Mouse (Mus musculus): ENCODE results near the gene Exoc6. TPM values are rescaled to one million over a fixed set of nuclear protein-coding genes. Genes with fewer than 3 reads are reported as not detected.

The Exoc6 gene
- polyA plus RNA-seq, 1 experiment from 2014 or later: 23.3 TPM

- H3K4me3 ChIP-seq (ENCODE audit: low read depth, low read length): peak overlapping the region; percentile 29
- no peaks in the 10 kb centered on the region for H3K4me1 ChIP-seq (replicated peaks; ENCODE audit: control insufficient read depth, insufficient read depth, low read length)
- peak overlapping the region; percentile 49 for H3K4me2 ChIP-seq (replicated peaks; ENCODE audit: low read depth)
- H3K27ac ChIP-seq (ENCODE audit: low read depth, low read length): no peak overlapping the region
- H3K9ac ChIP-seq (ENCODE audit: low read depth, low read length): no peak overlapping the region
- H3K9me3 ChIP-seq (ENCODE audit: control insufficient read depth): no peaks in the 10 kb centered on the region
- no peak for ATAC-seq
- WGBS: 7% methylated on average over 22 of the region's 22 CpGs
- H3K27me3 ChIP-seq (replicated peaks; ENCODE audit: control insufficient read depth, insufficient read depth, low read length): peaks cover 89% of the 10 kb centered on the region
- no peak for TF ChIP-seq CTCF (IDR thresholded peaks at IDR 0.05; ENCODE audit: low read depth)
- no peaks in the 10 kb centered on the region for H3K36me3 ChIP-seq (ENCODE audit: control insufficient read depth, insufficient read depth)
Measured at GRCm38 (mm10) chr19:37696603-37697334, 146.6 kb downstream of the Exoc6 start.

DNA sequence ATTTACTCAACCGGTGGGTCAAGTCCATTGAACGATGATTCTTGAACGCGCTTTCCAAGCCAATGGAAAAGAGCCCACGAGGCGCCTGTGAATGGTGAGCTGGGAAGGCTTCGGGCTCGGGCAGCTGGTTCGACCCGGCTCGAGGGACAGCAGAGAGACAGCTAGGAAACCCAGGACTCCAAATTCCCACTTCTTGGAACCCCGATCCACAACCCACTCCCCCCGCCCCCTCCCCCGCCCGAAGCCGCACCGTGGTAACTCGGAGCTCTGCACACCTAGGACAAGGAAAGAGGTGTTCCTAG is 147.1 kb downstream of the Exoc6 start:
- H3K9ac ChIP-seq (ENCODE audit: low read depth, low read length): no peak overlapping the region
- 1% methylated on average over 18 of the region's 18 CpGs for WGBS

DNA sequence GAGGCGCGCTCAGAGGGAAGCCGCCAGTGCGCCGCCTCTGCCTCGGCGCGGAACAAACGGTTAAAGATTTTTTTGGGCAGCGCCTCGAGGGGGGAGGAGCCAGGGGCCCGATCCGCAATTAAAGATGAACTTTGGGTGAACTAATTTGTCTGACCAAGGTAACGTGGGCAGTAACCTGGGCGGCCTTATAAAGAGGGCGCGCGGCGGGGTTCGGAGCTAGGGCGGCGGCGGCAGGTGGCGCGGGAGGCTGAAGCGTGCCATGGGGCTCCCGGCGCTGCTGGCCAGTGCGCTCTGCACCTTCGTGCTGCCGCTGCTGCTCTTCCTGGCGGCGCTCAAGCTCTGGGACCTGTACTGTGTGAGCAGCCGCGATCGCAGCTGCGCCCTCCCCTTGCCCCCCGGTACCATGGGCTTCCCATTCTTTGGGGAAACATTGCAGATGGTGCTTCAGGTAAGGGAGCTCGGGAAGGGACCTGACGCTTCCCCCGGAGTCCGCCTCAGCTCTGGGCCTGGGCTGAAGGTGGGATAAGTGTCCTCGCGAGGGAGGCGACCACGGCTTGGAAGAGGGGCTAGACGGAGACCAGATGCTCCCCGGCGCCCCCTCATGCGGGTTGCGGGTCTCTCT is 147.5 kb downstream of the Exoc6 start, which contains the start of gene Cyp26a1:
TSS of gene Cyp26a1 (plus strand) at position 148 of the 622 bp plus-strand sequence.
- Histone ChIP-seq H3K27me3 (replicated peaks; ENCODE audit: control insufficient read depth, insufficient read depth, low read length) (peaks cover 82% of the 10 kb centered on the region), H3K4me2 (replicated peaks; ENCODE audit: low read depth) (peak within 1 kb of the TSS; percentile 49), H3K4me3 (ENCODE audit: low read depth, low read length) (peak within 1 kb of the TSS; percentile 29), H3K9ac (ENCODE audit: low read depth, low read length) (no peak within 1 kb of the TSS), H3K4me1 (replicated peaks; ENCODE audit: control insufficient read depth, insufficient read depth, low read length) (no peaks in the 10 kb centered on the region), H3K9me3 (ENCODE audit: control insufficient read depth) (no peaks in the 10 kb centered on the region), H3K36me3 (ENCODE audit: control insufficient read depth, insufficient read depth) (no peaks in the 10 kb centered on the region), H3K27ac (ENCODE audit: low read depth, low read length) (no peak within 1 kb of the TSS)
- no peak for TF ChIP-seq CTCF (IDR thresholded peaks at IDR 0.05; ENCODE audit: low read depth)
- WGBS: under 1% methylated on average over 44 of the region's 51 CpGs
- ATAC-seq: no peak

More for the DNA sequence above, 147.1 kb downstream of the Exoc6 start:
- no peaks in the 10 kb centered on the region for H3K36me3 ChIP-seq (ENCODE audit: control insufficient read depth, insufficient read depth)
- no peak overlapping the region for H3K27ac ChIP-seq (ENCODE audit: low read depth, low read length)
- H3K4me1 ChIP-seq (replicated peaks; ENCODE audit: control insufficient read depth, insufficient read depth, low read length): no peaks in the 10 kb centered on the region
- H3K27me3 ChIP-seq (replicated peaks; ENCODE audit: control insufficient read depth, insufficient read depth, low read length): peaks cover 83% of the 10 kb centered on the region
- TF ChIP-seq CTCF (IDR thresholded peaks at IDR 0.05; ENCODE audit: low read depth): no peak
- peak overlapping the region; percentile 29 for H3K4me3 ChIP-seq (ENCODE audit: low read depth, low read length)
- ATAC-seq: no peak
- H3K9me3 ChIP-seq (ENCODE audit: control insufficient read depth): no peaks in the 10 kb centered on the region
- peak overlapping the region; percentile 49 for H3K4me2 ChIP-seq (replicated peaks; ENCODE audit: low read depth)

- 1% methylated on average over 63 of the region's 63 CpGs for WGBS
- peak overlapping the region; percentile 29 for H3K4me3 ChIP-seq (ENCODE audit: low read depth, low read length)
- peaks cover 81% of the 10 kb centered on the region for H3K27me3 ChIP-seq (replicated peaks; ENCODE audit: control insufficient read depth, insufficient read depth, low read length)
- H3K9ac ChIP-seq (ENCODE audit: low read depth, low read length): no peak overlapping the region
- no peaks in the 10 kb centered on the region for H3K36me3 ChIP-seq (ENCODE audit: control insufficient read depth, insufficient read depth)
- H3K4me1 ChIP-seq (replicated peaks; ENCODE audit: control insufficient read depth, insufficient read depth, low read length): no peaks in the 10 kb centered on the region
- no peak for TF ChIP-seq CTCF (IDR thresholded peaks at IDR 0.05; ENCODE audit: low read depth)
- no peak overlapping the region for H3K27ac ChIP-seq (ENCODE audit: low read depth, low read length)
- H3K4me2 ChIP-seq (replicated peaks; ENCODE audit: low read depth): peak overlapping the region; percentile 49
- no peak for ATAC-seq
- no peaks in the 10 kb centered on the region for H3K9me3 ChIP-seq (ENCODE audit: control insufficient read depth)
Measured at GRCm38 (mm10) chr19:37698273-37699160, 148.3 kb downstream of the Exoc6 start.

- H3K27me3 ChIP-seq (replicated peaks; ENCODE audit: control insufficient read depth, insufficient read depth, low read length): peaks cover 70% of the 10 kb centered on the region
Measured at GRCm38 (mm10) chr19:37699711-37700110, 149.5 kb downstream of the Exoc6 start.

More at GRCm38 (mm10) chr19:37699711-37700110, 149.5 kb downstream of the Exoc6 start:
- Histone ChIP-seq H3K9me3 (ENCODE audit: control insufficient read depth) (no peaks in the 10 kb centered on the region), H3K4me3 (ENCODE audit: low read depth, low read length) (no peak overlapping the region), H3K9ac (ENCODE audit: low read depth, low read length) (no peak overlapping the region), H3K27ac (ENCODE audit: low read depth, low read length) (no peak overlapping the region), H3K4me2 (replicated peaks; ENCODE audit: low read depth) (no peak overlapping the region), H3K36me3 (ENCODE audit: control insufficient read depth, insufficient read depth) (no peaks in the 10 kb centered on the region), H3K4me1 (replicated peaks; ENCODE audit: control insufficient read depth, insufficient read depth, low read length) (no peaks in the 10 kb centered on the region)
- ATAC-seq: no peak
- 27% methylated on average over 9 of the region's 9 CpGs for WGBS
- no peak for TF ChIP-seq CTCF (IDR thresholded peaks at IDR 0.05; ENCODE audit: low read depth)

Data from intestine, postnatal 0 days (tissue).